Mouse (Mus musculus): ENCODE data around the gene Dip2b. TPM values are rescaled to one million over a fixed set of nuclear protein-coding genes. Genes with fewer than 3 reads are reported as not detected.
A peak's percentile ranks its signal among the peaks of the same experiment; 100 is the strongest.

Dip2b gene
- polyA plus RNA-seq, 1 experiment from 2014 or later = 21.1 TPM

GRCm38 (mm10) chr15:100225891-100226290 is 187.4 kb downstream of the Dip2b start:
- no peak overlapping the region for H3K4me3 ChIP-seq (replicated peaks; ENCODE audit: low read length)
- H3K27ac ChIP-seq (ENCODE audit: low read length) = no peak overlapping the region
- no peak overlapping the region for H3K9ac ChIP-seq (replicated peaks; ENCODE audit: low read depth, low read length)
- H3K27me3 ChIP-seq (replicated peaks; ENCODE audit: control insufficient read depth, insufficient read depth, low read length) = no peaks in the 10 kb centered on the region
- no peaks in the 10 kb centered on the region for H3K9me3 ChIP-seq (ENCODE audit: control insufficient read depth, low read length)
- peaks cover 19% of the 10 kb centered on the region for H3K4me1 ChIP-seq (replicated peaks; ENCODE audit: control insufficient read depth, insufficient read depth, low read length)
- no peaks in the 10 kb centered on the region for H3K36me3 ChIP-seq (ENCODE audit: control insufficient read depth, insufficient read depth)
- no peak for ATAC-seq
- H3K4me2 ChIP-seq (ENCODE audit: low read length) = no peak overlapping the region
- WGBS = 91% methylated on average over 1 of the region's 1 CpGs

- Histone ChIP-seq H3K9ac (replicated peaks; ENCODE audit: low read depth, low read length) (peak overlapping the region; percentile 82), H3K4me2 (ENCODE audit: low read length) (peak overlapping the region; percentile 80), H3K9me3 (ENCODE audit: control insufficient read depth, low read length) (no peaks in the 10 kb centered on the region), H3K27me3 (replicated peaks; ENCODE audit: control insufficient read depth, insufficient read depth, low read length) (no peaks in the 10 kb centered on the region), H3K27ac (ENCODE audit: low read length) (peak overlapping the region; percentile 100), H3K36me3 (ENCODE audit: control insufficient read depth, insufficient read depth) (no peaks in the 10 kb centered on the region), H3K4me1 (replicated peaks; ENCODE audit: control insufficient read depth, insufficient read depth, low read length) (peaks cover 19% of the 10 kb centered on the region), H3K4me3 (replicated peaks; ENCODE audit: low read length) (peak overlapping the region; percentile 78)
- peak; percentile 47 for ATAC-seq
- whole genome bisulfite sequencing = 4% methylated on average over 17 of the region's 17 CpGs
These were observed 188.7 kb downstream of the Dip2b start for GRCm38 (mm10) chr15:100227031-100227662.

- WGBS = under 1% methylated on average over 84 of the region's 133 CpGs
These were observed 189.4 kb downstream of the Dip2b start, which contains the start of gene Atf1 for GRCm38 (mm10) chr15:100227663-100228534. TSS of gene Atf1 (plus strand) at chr15:100227819.

GRCm38 (mm10) chr15:100228535-100229336 is 190.3 kb downstream of the Dip2b start:
- no peaks in the 10 kb centered on the region for H3K27me3 ChIP-seq (replicated peaks; ENCODE audit: control insufficient read depth, insufficient read depth, low read length)

More at GRCm38 (mm10) chr15:100227663-100228534, 189.4 kb downstream of the Dip2b start, which contains the start of gene Atf1:
- Histone ChIP-seq H3K27ac (ENCODE audit: low read length) (peak within 1 kb of the TSS; percentile 100), H3K4me2 (ENCODE audit: low read length) (peak within 1 kb of the TSS; percentile 80), H3K4me1 (replicated peaks; ENCODE audit: control insufficient read depth, insufficient read depth, low read length) (peaks cover 19% of the 10 kb centered on the region), H3K27me3 (replicated peaks; ENCODE audit: control insufficient read depth, insufficient read depth, low read length) (no peaks in the 10 kb centered on the region), H3K9ac (replicated peaks; ENCODE audit: low read depth, low read length) (peak within 1 kb of the TSS; percentile 98), H3K4me3 (replicated peaks; ENCODE audit: low read length) (peak within 1 kb of the TSS; percentile 78), H3K9me3 (ENCODE audit: control insufficient read depth, low read length) (no peaks in the 10 kb centered on the region), H3K36me3 (ENCODE audit: control insufficient read depth, insufficient read depth) (no peaks in the 10 kb centered on the region)
- ATAC-seq = peak; percentile 77

GRCm38 (mm10) chr15:100230655-100231054 is 192.2 kb downstream of the Dip2b start:
- no peaks in the 10 kb centered on the region for H3K36me3 ChIP-seq (ENCODE audit: control insufficient read depth, insufficient read depth)
- no peak overlapping the region for H3K4me2 ChIP-seq (ENCODE audit: low read length)
- H3K9ac ChIP-seq (replicated peaks; ENCODE audit: low read depth, low read length) = no peak overlapping the region
- H3K4me3 ChIP-seq (replicated peaks; ENCODE audit: low read length) = no peak overlapping the region
- no peaks in the 10 kb centered on the region for H3K27me3 ChIP-seq (replicated peaks; ENCODE audit: control insufficient read depth, insufficient read depth, low read length)
- no peaks in the 10 kb centered on the region for H3K9me3 ChIP-seq (ENCODE audit: control insufficient read depth, low read length)
- H3K27ac ChIP-seq (ENCODE audit: low read length) = no peak overlapping the region
- ATAC-seq = no peak
- WGBS = 58% methylated on average over 1 of the region's 1 CpGs
- H3K4me1 ChIP-seq (replicated peaks; ENCODE audit: control insufficient read depth, insufficient read depth, low read length) = peaks cover 19% of the 10 kb centered on the region

More at GRCm38 (mm10) chr15:100228535-100229336, 190.3 kb downstream of the Dip2b start:
- ATAC-seq = 0 out of 2 replicates have a peak, but pooled peaks have one; percentile 21
- H3K4me1 ChIP-seq (replicated peaks; ENCODE audit: control insufficient read depth, insufficient read depth, low read length) = peaks cover 19% of the 10 kb centered on the region
- WGBS = 10% methylated on average over 16 of the region's 16 CpGs
- no peaks in the 10 kb centered on the region for H3K9me3 ChIP-seq (ENCODE audit: control insufficient read depth, low read length)
- peak overlapping the region; percentile 98 for H3K9ac ChIP-seq (replicated peaks; ENCODE audit: low read depth, low read length)
- no peaks in the 10 kb centered on the region for H3K36me3 ChIP-seq (ENCODE audit: control insufficient read depth, insufficient read depth)
- peak overlapping the region; percentile 78 for H3K4me3 ChIP-seq (replicated peaks; ENCODE audit: low read length)
- H3K4me2 ChIP-seq (ENCODE audit: low read length) = peak overlapping the region; percentile 55
- H3K27ac ChIP-seq (ENCODE audit: low read length) = peak overlapping the region; percentile 100

- H3K9me3 ChIP-seq (ENCODE audit: control insufficient read depth, low read length) = no peaks in the 10 kb centered on the region
- H3K27me3 ChIP-seq (replicated peaks; ENCODE audit: control insufficient read depth, insufficient read depth, low read length) = no peaks in the 10 kb centered on the region
- ATAC-seq = no peak
- no peak overlapping the region for H3K9ac ChIP-seq (replicated peaks; ENCODE audit: low read depth, low read length)
- H3K4me3 ChIP-seq (replicated peaks; ENCODE audit: low read length) = no peak overlapping the region
- peaks cover 17% of the 10 kb centered on the region for H3K4me1 ChIP-seq (replicated peaks; ENCODE audit: control insufficient read depth, insufficient read depth, low read length)
- WGBS = 87% methylated on average over 14 of the region's 14 CpGs
- H3K36me3 ChIP-seq (ENCODE audit: control insufficient read depth, insufficient read depth) = no peaks in the 10 kb centered on the region
- H3K4me2 ChIP-seq (ENCODE audit: low read length) = no peak overlapping the region
- H3K27ac ChIP-seq (ENCODE audit: low read length) = no peak overlapping the region
These were observed 193.4 kb downstream of the Dip2b start for GRCm38 (mm10) chr15:100231616-100232525.

- WGBS = 93% methylated on average over 12 of the region's 12 CpGs
- Histone ChIP-seq H3K27me3 (replicated peaks; ENCODE audit: control insufficient read depth, insufficient read depth, low read length) (no peaks in the 10 kb centered on the region), H3K36me3 (ENCODE audit: control insufficient read depth, insufficient read depth) (no peaks in the 10 kb centered on the region), H3K4me3 (replicated peaks; ENCODE audit: low read length) (no peak overlapping the region), H3K27ac (ENCODE audit: low read length) (no peak overlapping the region), H3K9ac (replicated peaks; ENCODE audit: low read depth, low read length) (no peak overlapping the region), H3K4me1 (replicated peaks; ENCODE audit: control insufficient read depth, insufficient read depth, low read length) (peaks cover 3% of the 10 kb centered on the region; the same call in 1 of the 2 replicates), H3K9me3 (ENCODE audit: control insufficient read depth, low read length) (no peaks in the 10 kb centered on the region), H3K4me2 (ENCODE audit: low read length) (no peak overlapping the region)
- no peak for ATAC-seq
These were observed 196.9 kb downstream of the Dip2b start for GRCm38 (mm10) chr15:100235208-100235965.

- Histone ChIP-seq H3K4me1 (replicated peaks; ENCODE audit: control insufficient read depth, insufficient read depth, low read length) (no peaks in the 10 kb centered on the region), H3K4me3 (replicated peaks; ENCODE audit: low read length) (no peak overlapping the region), H3K4me2 (ENCODE audit: low read length) (no peak overlapping the region), H3K9me3 (ENCODE audit: control insufficient read depth, low read length) (no peaks in the 10 kb centered on the region), H3K27ac (ENCODE audit: low read length) (no peak overlapping the region), H3K27me3 (replicated peaks; ENCODE audit: control insufficient read depth, insufficient read depth, low read length) (no peaks in the 10 kb centered on the region), H3K9ac (replicated peaks; ENCODE audit: low read depth, low read length) (no peak overlapping the region), H3K36me3 (ENCODE audit: control insufficient read depth, insufficient read depth) (no peaks in the 10 kb centered on the region)
- WGBS = 92% methylated on average over 6 of the region's 6 CpGs
- ATAC-seq = no peak
These were observed 198.5 kb downstream of the Dip2b start for GRCm38 (mm10) chr15:100236952-100237351.

All from forebrain, embryonic 16.5 days (tissue).